Comparison of ENCODE assay signal across 8 mouse cellular contexts in the genomic region with DNA sequence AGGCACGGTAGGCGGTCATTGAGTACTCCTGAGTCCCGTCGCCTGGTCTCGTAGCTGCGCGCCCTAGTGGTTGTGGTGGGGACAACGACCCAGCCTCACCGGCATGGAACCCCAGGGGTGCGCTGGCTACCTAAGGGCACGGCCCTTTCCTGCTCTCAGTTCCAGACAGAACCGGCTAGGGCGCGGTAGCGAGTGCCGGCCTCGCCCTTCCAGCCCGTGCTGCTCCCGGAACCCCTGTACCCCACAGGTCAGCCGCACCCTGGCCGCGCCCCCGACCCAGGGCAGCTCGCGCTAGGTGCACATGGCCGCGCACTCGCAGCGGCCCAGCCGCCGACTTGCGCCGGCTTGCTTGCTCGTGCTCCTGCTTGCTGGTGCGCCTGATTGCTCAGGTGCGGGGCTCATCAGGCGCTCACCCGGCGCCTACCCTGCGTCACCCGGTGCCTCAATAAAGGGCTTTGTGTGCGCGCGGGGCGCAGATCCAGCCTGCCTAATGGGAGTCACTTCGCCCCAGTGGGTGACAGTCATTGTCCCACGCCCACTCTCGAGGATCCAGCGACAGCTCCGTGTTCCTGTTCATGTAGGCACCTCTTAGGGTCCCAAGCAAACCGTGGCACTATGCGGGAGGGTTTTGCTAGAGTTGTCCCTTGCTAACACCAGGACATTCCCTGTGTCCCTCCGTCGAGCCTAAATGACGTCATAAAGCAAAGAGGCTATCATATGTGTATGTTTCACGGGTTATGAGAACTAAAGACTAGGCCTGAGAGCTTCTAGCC. TPM values are rescaled to one million over a fixed set of nuclear protein-coding genes. Genes with fewer than 3 reads are reported as not detected.
DNase-seq lines count a peak whose midpoint lies in the region; ATAC-seq and TF ChIP-seq lines count a peak whose summit lies in the region.

A gene (minus strand): TSS at position 665 of the 773 bp plus-strand sequence.

- no peak for TF ChIP-seq POLR2A in small intestine, adult 2 months (IDR thresholded peaks at IDR 0.05; ENCODE audit: low read depth, low read length)

- no peaks in the 10 kb centered on the region for H3K27me3 ChIP-seq in intestine, embryonic 14.5 days (replicated peaks; ENCODE audit: control insufficient read depth, insufficient read depth, low read length)
- no peaks in the 10 kb centered on the region for H3K27me3 ChIP-seq in limb, embryonic 11.5 days (ENCODE audit: control insufficient read depth, insufficient read depth, low read length)
- H3K27me3 ChIP-seq in midbrain, embryonic 11.5 days (ENCODE audit: control insufficient read depth, insufficient read depth, low read length), result no peaks in the 10 kb centered on the region
- H3K27me3 ChIP-seq in small intestine, adult 2 months (ENCODE audit: control insufficient read depth, insufficient read depth, low read length), result no peaks in the 10 kb centered on the region

- no peak within 1 kb of the TSS for H3K27ac ChIP-seq in intestine, embryonic 14.5 days (ENCODE audit: low read depth)
- H3K27ac ChIP-seq in limb, embryonic 11.5 days (replicated peaks; ENCODE audit: low read depth, low read length), result no peak within 1 kb of the TSS
- no peak within 1 kb of the TSS for H3K27ac ChIP-seq in midbrain, embryonic 11.5 days (ENCODE audit: low read depth, low read length)
- no peak within 1 kb of the TSS for H3K27ac ChIP-seq in small intestine, adult 2 months (ENCODE audit: insufficient read depth, low read depth, low read length)

- peak within 1 kb of the TSS; percentile 54 for H3K9ac ChIP-seq in intestine, embryonic 14.5 days (ENCODE audit: low read length)
- peak within 1 kb of the TSS; percentile 66 for H3K9ac ChIP-seq in limb, embryonic 11.5 days (ENCODE audit: low read length)
- H3K9ac ChIP-seq in midbrain, embryonic 11.5 days (ENCODE audit: low read length), result peak within 1 kb of the TSS; percentile 81

- no peaks in the 10 kb centered on the region for H3K9me3 ChIP-seq in intestine, embryonic 14.5 days (ENCODE audit: control insufficient read depth, low read length)
- H3K9me3 ChIP-seq in limb, embryonic 11.5 days (ENCODE audit: control insufficient read depth, low read length), result no peaks in the 10 kb centered on the region
- H3K9me3 ChIP-seq in midbrain, embryonic 11.5 days (ENCODE audit: control insufficient read depth, low read length), result no peaks in the 10 kb centered on the region

- DNase-seq in adrenal gland, adult 2 months, result peak; percentile 89
- DNase-seq in embryo, embryonic 11 days, result peak; percentile 88
- peak; percentile 62 to 71 for DNase-seq in gastrocnemius, postnatal 36 days
- DNase-seq in intestine, embryonic 14.5 days (ENCODE audit: low spot score), result peak; percentile 90
- DNase-seq in limb, embryonic 11.5 days (ENCODE audit: low spot score), result peak; percentile 89
- peak; percentile 97 for DNase-seq in midbrain, embryonic 11.5 days (ENCODE audit: low spot score, missing footprints)
- no peak for DNase-seq in adipocyte (ENCODE audit: low spot score)

- WGBS in intestine, embryonic 14.5 days, result 2% methylated on average over 56 of the region's 56 CpGs
- 1% methylated on average over 51 of the region's 56 CpGs for WGBS in limb, embryonic 11.5 days
- 2% methylated on average over 48 of the region's 56 CpGs for WGBS in midbrain, embryonic 11.5 days
- 3% methylated on average over 55 of the region's 56 CpGs for WGBS in small intestine, adult 2 months

- H3K36me3 ChIP-seq in intestine, embryonic 14.5 days (ENCODE audit: control insufficient read depth, insufficient read depth, low read length), result no peaks in the 10 kb centered on the region
- no peaks in the 10 kb centered on the region for H3K36me3 ChIP-seq in limb, embryonic 11.5 days (ENCODE audit: control insufficient read depth, insufficient read depth, low read length)
- H3K36me3 ChIP-seq in midbrain, embryonic 11.5 days (ENCODE audit: control insufficient read depth, insufficient read depth, low read length), result no peaks in the 10 kb centered on the region
- no peaks in the 10 kb centered on the region for H3K36me3 ChIP-seq in small intestine, adult 2 months (ENCODE audit: control insufficient read depth, insufficient read depth, low read length)

- H3K4me3 ChIP-seq in intestine, embryonic 14.5 days (ENCODE audit: low read depth, low read length), result peak within 1 kb of the TSS; percentile 51
- peak within 1 kb of the TSS; percentile 59 for H3K4me3 ChIP-seq in limb, embryonic 11.5 days (ENCODE audit: low read depth, low read length)
- peak within 1 kb of the TSS; percentile 59 for H3K4me3 ChIP-seq in midbrain, embryonic 11.5 days (ENCODE audit: low read depth, low read length)
- peak within 1 kb of the TSS; percentile 57 for H3K4me3 ChIP-seq in small intestine, adult 2 months (ENCODE audit: low read depth, low read length)

- peak; percentile 50; the same call in 1 of the 2 replicates for TF ChIP-seq CTCF in small intestine, adult 2 months (IDR thresholded peaks at IDR 0.05; ENCODE audit: extremely low read depth, insufficient read length, insufficient replicate concordance, low read depth, low read length)

- intact Hi-C loops in gastrocnemius, postnatal 36 days (cut with DNase I), result no loop called here

- peak within 1 kb of the TSS; percentile 97 for H3K4me2 ChIP-seq in intestine, embryonic 14.5 days (ENCODE audit: low read length)
- peak within 1 kb of the TSS; percentile 95 for H3K4me2 ChIP-seq in limb, embryonic 11.5 days (ENCODE audit: low read depth, severe bottlenecking)
- peak within 1 kb of the TSS; percentile 86 for H3K4me2 ChIP-seq in midbrain, embryonic 11.5 days

- no peaks in the 10 kb centered on the region; the same call in 1 of the 2 replicates for H3K4me1 ChIP-seq in intestine, embryonic 14.5 days (replicated peaks; ENCODE audit: control insufficient read depth, insufficient read depth, low read length)
- no peaks in the 10 kb centered on the region for H3K4me1 ChIP-seq in limb, embryonic 11.5 days (ENCODE audit: control insufficient read depth, insufficient read depth, low read length)
- H3K4me1 ChIP-seq in midbrain, embryonic 11.5 days (ENCODE audit: control insufficient read depth, insufficient read depth, low read length), result no peaks in the 10 kb centered on the region
- H3K4me1 ChIP-seq in small intestine, adult 2 months (ENCODE audit: control insufficient read depth, insufficient read depth, insufficient read length, low read length), result peaks cover 3% of the 10 kb centered on the region

- peak; percentile 84 for ATAC-seq in intestine, embryonic 14.5 days (replicated peaks; ENCODE audit: low FRiP score, low TSS enrichment, low read depth)
- peak; percentile 84; the same call in 1 of the 2 replicates for ATAC-seq in limb, embryonic 11.5 days (ENCODE audit: insufficient number of reproducible peaks, low FRiP score, low TSS enrichment, low read depth)
- peak; percentile 85 for ATAC-seq in midbrain, embryonic 11.5 days (ENCODE audit: low FRiP score)

RNA-seq across cellular contexts. Expression of the gene that starts here (rescaled TPM):
- not detected for total RNA-seq in adrenal gland, adult 2 months (2021)
- not detected in 2 replicates for polyA plus RNA-seq in adrenal gland, adult 2 months (2012; rRNA removed)
- under 1 TPM; 0.22 to 0.59 TPM for total RNA-seq in gastrocnemius, postnatal 36 days (2021)
- 0.28 and 0.49 TPM in 2 replicates for polyA plus RNA-seq in intestine, embryonic 14.5 days (2014; fragmentation: Nextera tagmentation; extraction: Ambion mirVana)
- 0.17 TPM in 2 replicates for polyA plus RNA-seq in limb, embryonic 11.5 days (2014; fragmentation: Nextera tagmentation; extraction: Ambion mirVana)
- 0.25 TPM in 1 of 2 replicates, not detected in the other for polyA plus RNA-seq in midbrain, embryonic 11.5 days (2014; fragmentation: Nextera tagmentation; extraction: Ambion mirVana)
- not detected in 2 replicates for polyA plus RNA-seq in small intestine, adult 2 months (2012; rRNA removed)

Comparison
In these comparisons a context has a peak if more than half of its experiments do, and no peak if none do; other contexts are left out.
1. Peak in DNase-seq in adrenal gland, adult 2 months; RNA of the gene not detected or under 1 TPM.
2. Peak in DNase-seq in gastrocnemius, postnatal 36 days; RNA of the gene not detected or under 1 TPM.
3. Peak in DNase-seq, ATAC-seq, H3K4me3 ChIP-seq, H3K9ac ChIP-seq and H3K4me2 ChIP-seq in intestine, embryonic 14.5 days; RNA of the gene not detected or under 1 TPM.
4. Peak in DNase-seq, ATAC-seq, H3K4me3 ChIP-seq, H3K9ac ChIP-seq and H3K4me2 ChIP-seq in limb, embryonic 11.5 days; RNA of the gene not detected or under 1 TPM.
5. Peak in DNase-seq, ATAC-seq, H3K4me3 ChIP-seq, H3K9ac ChIP-seq and H3K4me2 ChIP-seq in midbrain, embryonic 11.5 days; RNA of the gene not detected or under 1 TPM.